In the genomic region with DNA sequence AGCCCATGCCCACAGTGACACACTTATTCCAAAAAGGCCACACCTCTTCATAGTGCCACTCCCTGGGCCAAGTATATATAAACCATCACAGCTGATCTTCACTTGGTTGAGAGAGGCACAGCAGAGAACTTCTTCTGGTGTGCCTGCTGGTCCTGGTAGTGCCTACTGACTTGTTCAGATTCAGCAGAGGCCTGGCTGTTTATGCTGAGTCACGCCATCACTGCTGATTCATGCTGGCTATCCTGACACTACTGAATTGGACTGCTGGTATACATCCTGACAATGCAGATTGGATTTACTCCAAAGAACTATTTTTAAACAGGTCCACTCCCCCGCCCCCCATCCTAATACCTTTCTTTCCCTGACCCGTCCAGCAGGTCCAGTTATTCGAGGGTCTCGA, we compare ENCODE assay signal across 19 mouse cellular contexts. TPM values are rescaled to one million over a fixed set of nuclear protein-coding genes. Genes with fewer than 3 reads are reported as not detected.
DNase-seq lines count a peak whose midpoint lies in the region; ATAC-seq and TF ChIP-seq lines count a peak whose summit lies in the region.
"Had no signal": no experiment of that assay in that cellular context is flagged by ENCODE, and none has a peak within 500 bp of the region (broad histone marks: within the 10 kb centered on the region; RNA-seq: fewer than 3 reads in every experiment).

No protein-coding gene starts in this region.

- no peak overlapping the region for H3K9ac ChIP-seq in heart, embryonic 12.5 days
- H3K9ac ChIP-seq in liver, embryonic 14.5 days (replicated peaks): no peak overlapping the region
- H3K9ac ChIP-seq: forebrain, embryonic 13.5 days; limb, embryonic 13.5 days had no signal

- peaks cover 1% of the 10 kb centered on the region; the same call in 1 of the 2 replicates for H3K4me1 ChIP-seq in heart, embryonic 12.5 days (replicated peaks)
- H3K4me1 ChIP-seq in liver, embryonic 14.5 days (replicated peaks; ENCODE audit: control insufficient read depth in 2 of 2, insufficient read depth in 2 of 2, low read length in 1 of 2): peaks cover 0 to 2% of the 10 kb centered on the region in 2 experiments; a peak in 1 of 4 replicates
- H3K4me1 ChIP-seq: forebrain, embryonic 13.5 days; limb, embryonic 13.5 days had no signal

- no peak overlapping the region for H3K4me3 ChIP-seq in heart, embryonic 12.5 days
- H3K4me3 ChIP-seq in liver, embryonic 14.5 days (ENCODE audit: insufficient read depth in 1 of 2, low read depth in 2 of 2, low read length in 2 of 2): no peak overlapping the region
- H3K4me3 ChIP-seq: forebrain, embryonic 13.5 days; limb, embryonic 13.5 days had no signal

- no peak for DNase-seq in heart, postnatal 4 days
- DNase-seq in 416B (ENCODE audit: low read depth) (peak; percentile 30), R1 (ENCODE audit: low read depth, low spot score) (peak; percentile 74)
- DNase-seq in liver, embryonic 14.5 days (ENCODE audit: low read depth in 3 of 3, low spot score in 3 of 3): peak; percentile 44 to 64 (median 54)
- DNase-seq in lung, postnatal 10 days: no peak
- no peak for DNase-seq in urinary bladder, postnatal 10 days (ENCODE audit: low spot score)
- DNase-seq: cerebellum, adult 11 months; cerebellum, postnatal 14 days; gastrocnemius, postnatal 36 days; kidney, adult 18-20 months; kidney, postnatal 25 days; thymus, postnatal 14 days had no signal

- no peak overlapping the region for H3K4me2 ChIP-seq in heart, embryonic 12.5 days
- H3K4me2 ChIP-seq in liver, embryonic 14.5 days (ENCODE audit: low read depth): no peak overlapping the region
- H3K4me2 ChIP-seq: forebrain, embryonic 13.5 days; heart, embryonic 11.5 days; limb, embryonic 13.5 days had no signal

- H3K36me3 ChIP-seq in heart, embryonic 12.5 days: no peaks in the 10 kb centered on the region
- H3K36me3 ChIP-seq in liver, embryonic 14.5 days (replicated peaks; ENCODE audit: control insufficient read depth, insufficient read depth, low read depth): no peaks in the 10 kb centered on the region
- H3K36me3 ChIP-seq: limb, embryonic 13.5 days had no signal

- peaks cover 7% of the 10 kb centered on the region; the same call in 1 of the 2 replicates for H3K9me3 ChIP-seq in heart, embryonic 12.5 days (replicated peaks)
- no peaks in the 10 kb centered on the region for H3K9me3 ChIP-seq in liver, embryonic 14.5 days (ENCODE audit: control insufficient read depth, low read length)
- H3K9me3 ChIP-seq: forebrain, embryonic 13.5 days; limb, embryonic 13.5 days had no signal

- WGBS in heart, embryonic 12.5 days: 82% methylated on average over 5 of the region's 5 CpGs
- 61% methylated on average over 5 of the region's 5 CpGs for WGBS in liver, embryonic 14.5 days (ENCODE audit: insufficient replicate concordance)

- ATAC-seq in heart, embryonic 12.5 days (ENCODE audit: insufficient number of reproducible peaks, low FRiP score): peak; percentile 85
- ATAC-seq in liver, embryonic 14.5 days (ENCODE audit: insufficient read depth): peak; percentile 67
- ATAC-seq: activated CD4-positive, CD25-positive, alpha-beta regulatory T cell, adult 4 months; forebrain, embryonic 13.5 days; hindbrain, embryonic 16.5 days; midbrain, embryonic 16.5 days had no signal

- no peak overlapping the region for H3K27ac ChIP-seq in heart, embryonic 12.5 days (ENCODE audit: poor library complexity, severe bottlenecking)
- H3K27ac ChIP-seq in liver, embryonic 14.5 days: no peak overlapping the region
- H3K27ac ChIP-seq: forebrain, embryonic 13.5 days; limb, embryonic 13.5 days had no signal

- TF ChIP-seq CTCF in liver, embryonic 14.5 days (IDR thresholded peaks at IDR 0.05; ENCODE audit: low read depth): no peak

- no peaks in the 10 kb centered on the region for H3K27me3 ChIP-seq in heart, embryonic 12.5 days (replicated peaks)
- no peaks in the 10 kb centered on the region for H3K27me3 ChIP-seq in liver, embryonic 14.5 days (ENCODE audit: control insufficient read depth, insufficient read depth, low read length)
- H3K27me3 ChIP-seq: forebrain, embryonic 13.5 days; limb, embryonic 13.5 days had no signal

- TF ChIP-seq EP300 in liver, embryonic 14.5 days (IDR thresholded peaks at IDR 0.05; ENCODE audit: low read depth): no peak

RNA-seq across cellular contexts. Expression of a gene that starts 28.9 kb away (rescaled TPM):
- 21.3 and 22.0 TPM in 2 replicates for polyA plus RNA-seq in heart, embryonic 12.5 days (2016; fragmentation: Nextera tagmentation; extraction: Ambion mirVana)
- total RNA-seq in heart, postnatal 4 days (2021): 100 to 1,000 TPM; 111 TPM
- polyA plus RNA-seq in liver, embryonic 14.5 days (2012; rRNA removed): 2.7 and 2.9 TPM in 2 replicates
- 2.6 and 3.0 TPM in 2 replicates for polyA plus RNA-seq in liver, embryonic 14.5 days (2014; fragmentation: Nextera tagmentation; extraction: Ambion mirVana)

RNA-seq across cellular contexts. Expression of a gene that starts 33.0 kb away (rescaled TPM):
- 20.6 and 21.9 TPM in 2 replicates for polyA plus RNA-seq in heart, embryonic 12.5 days (2016; fragmentation: Nextera tagmentation; extraction: Ambion mirVana)
- 10 to 100 TPM; 57.6 to 66.6 TPM for total RNA-seq in heart, postnatal 4 days (2021)
- polyA plus RNA-seq in liver, embryonic 14.5 days (2012; rRNA removed): 32.7 and 55.3 TPM in 2 replicates
- 15.2 and 15.5 TPM in 2 replicates for polyA plus RNA-seq in liver, embryonic 14.5 days (2014; fragmentation: Nextera tagmentation; extraction: Ambion mirVana)

Comparison
In these comparisons a context has a peak if more than half of its experiments do, and no peak if none do; other contexts are left out.
1. DNase-seq: peak in 416B (single experiment), R1 (single experiment) and liver, embryonic 14.5 days (3 of 3); none in heart, postnatal 4 days (single experiment), lung, postnatal 10 days (single experiment) and urinary bladder, postnatal 10 days (single experiment).